Mouse (Mus musculus) fibroblast of lung, adult 2 months (primary cell): Measurements from ENCODE around the gene Trmt11.
"Not testable (repeated sequence)": the region's sequence is repeated elsewhere in the genome, so short reads cannot be mapped to it uniquely, and the experiment has no call there.

Source experiments
- DNase-seq: peaks from one replicate; pipeline ENCODE4 v3.0.0-alpha.2; 2011; ENCODE audit warnings: low read depth

Trmt11 gene

GRCm38 (mm10) chr10:30600542-30600966 lies at the start of gene Trmt11:
Gene Trmt11, minus strand, starts transcription at chr10:30600749.
- peak; percentile 72 for DNase-seq

- no peak for DNase-seq
These were observed 47.1 kb upstream of the Trmt11 start for GRCm38 (mm10) chr10:30647681-30648080.

GRCm38 (mm10) chr10:30638216-30638615 lies 37.7 kb upstream of the Trmt11 start:
- DNase-seq = no peak

GRCm38 (mm10) chr10:30636474-30637154 lies 36.1 kb upstream of the Trmt11 start:
- not testable (repeated sequence) for DNase-seq

- no peak for DNase-seq
These were observed 32.2 kb upstream of the Trmt11 start for GRCm38 (mm10) chr10:30632718-30633117.

GRCm38 (mm10) chr10:30629977-30630376 lies 29.4 kb upstream of the Trmt11 start:
- DNase-seq = no peak

GRCm38 (mm10) chr10:30629513-30629912 lies 29.0 kb upstream of the Trmt11 start, which contains the start of gene Hint3:
Gene Hint3, minus strand, starts transcription at chr10:30629632.
- no peak for DNase-seq

- not testable (repeated sequence) for DNase-seq
These were observed 27.9 kb upstream of the Trmt11 start for GRCm38 (mm10) chr10:30628444-30628843.

GRCm38 (mm10) chr10:30627548-30627947 lies 27.0 kb upstream of the Trmt11 start:
- no peak for DNase-seq

GRCm38 (mm10) chr10:30624161-30625019 lies 23.8 kb upstream of the Trmt11 start:
- DNase-seq = no peak

- DNase-seq = no peak
These were observed 22.4 kb upstream of the Trmt11 start for GRCm38 (mm10) chr10:30622928-30623327.

- DNase-seq = no peak
These were observed 18.3 kb upstream of the Trmt11 start for GRCm38 (mm10) chr10:30618918-30619210.

- peak; percentile 95 for DNase-seq
These were observed 17.8 kb upstream of the Trmt11 start for GRCm38 (mm10) chr10:30618091-30618917.

GRCm38 (mm10) chr10:30613039-30613438 lies 12.5 kb upstream of the Trmt11 start:
- no peak for DNase-seq

GRCm38 (mm10) chr10:30609614-30610013 lies 9.1 kb upstream of the Trmt11 start:
- DNase-seq = no peak

- no peak for DNase-seq
These were observed 7.6 kb upstream of the Trmt11 start for GRCm38 (mm10) chr10:30608109-30608508.

- no peak for DNase-seq
These were observed 435 bp downstream of the Trmt11 start for GRCm38 (mm10) chr10:30600094-30600534.

- DNase-seq = no peak
These were observed 13.5 kb downstream of the Trmt11 start for GRCm38 (mm10) chr10:30587037-30587436.

GRCm38 (mm10) chr10:30585691-30586090 lies 14.9 kb downstream of the Trmt11 start:
- DNase-seq = no peak

GRCm38 (mm10) chr10:30577670-30578280 lies 22.8 kb downstream of the Trmt11 start:
- DNase-seq = no peak

- no peak for DNase-seq
These were observed 34.2 kb downstream of the Trmt11 start for GRCm38 (mm10) chr10:30566364-30566763.

GRCm38 (mm10) chr10:30564651-30565050 lies 35.9 kb downstream of the Trmt11 start:
- no peak for DNase-seq
